ENCODE assay signal across 14 mouse cellular contexts in the genomic region with DNA sequence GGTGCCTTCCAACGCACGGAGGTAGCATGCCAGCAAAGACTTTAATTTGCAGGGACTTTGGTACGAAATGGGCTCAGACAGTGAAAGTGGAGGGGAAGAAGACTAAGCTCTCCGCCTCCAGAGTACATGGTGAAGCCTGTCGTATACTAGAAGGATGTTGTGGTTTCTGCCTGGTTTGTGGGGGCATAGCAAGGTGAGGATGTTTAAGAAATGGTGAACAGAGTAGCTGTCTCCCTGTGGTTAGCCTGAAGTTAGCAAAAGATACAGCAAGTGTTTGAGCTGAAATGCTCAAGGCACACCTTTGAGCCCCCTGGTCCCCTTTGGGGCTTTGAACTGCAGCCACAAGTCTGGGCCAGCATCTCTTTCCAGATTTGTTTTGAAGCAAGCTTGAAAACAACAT. TPM values are rescaled to one million over a fixed set of nuclear protein-coding genes. Genes with fewer than 3 reads are reported as not detected.
A peak's percentile ranks its signal among the peaks of the same experiment; 100 is the strongest.
DNase-seq lines count a peak whose midpoint lies in the region; ATAC-seq lines count a peak whose summit lies in the region.
"Had no signal": no experiment of that assay in that cellular context is flagged by ENCODE, and none has a peak within 500 bp of the region (broad histone marks: within the 10 kb centered on the region; RNA-seq: fewer than 3 reads in every experiment).

No protein-coding gene starts in this region.

- peak; percentile 28 to 29 for DNase-seq in B cell, adult 2 months
- DNase-seq in thymus, adult 18-20 months, result peak; percentile 14 to 62
- DNase-seq in kidney, adult 9 months, result no peak
- no peak for DNase-seq in right cerebral cortex, adult 2 months (ENCODE audit: low spot score in 2 of 2)
- DNase-seq in ovary, adult 18-20 months (ENCODE audit: low spot score), result no peak
- no peak for DNase-seq in kidney, adult 18-20 months
- DNase-seq: cerebellum, adult 11-12 months; layer of hippocampus, postnatal 36 days; left cerebral cortex, postnatal 4 days had no signal

- peak; percentile 79 for ATAC-seq in CD4-positive, CD25-positive, alpha-beta regulatory T cell, adult 4 months
- peak; percentile 79 for ATAC-seq in inflammation-experienced regulatory T-cells, adult 6 months
- ATAC-seq: intestine, postnatal 0 days had no signal

RNA-seq across cellular contexts. Expression of a gene that starts 44.8 kb away (rescaled TPM):
- 100 to 1,000 TPM; 218 to 281 TPM for polyA plus RNA-seq in CD4-positive, CD25-positive, alpha-beta regulatory T cell, adult 4 months (2017; shearing (Covaris generic))
- 100 to 1,000 TPM in 2 of 3 experiments, 10 to 100 TPM in 1; 91.9 to 193 (median 146) TPM for polyA plus RNA-seq in inflammation-experienced regulatory T-cells, adult 6 months (2017; shearing (Covaris generic))
- polyA plus RNA-seq: forebrain, embryonic 11.5 days; hindbrain, embryonic 10.5 days had no signal

Comparison
In these comparisons a context has a peak if more than half of its experiments do, and no peak if none do; other contexts are left out.
1. DNase-seq: peak in B cell, adult 2 months (2 of 2) and thymus, adult 18-20 months (2 of 2); none in kidney, adult 9 months (single experiment), right cerebral cortex, adult 2 months (0 of 2), ovary, adult 18-20 months (single experiment) and kidney, adult 18-20 months (single experiment).